Mouse (Mus musculus): Measurements from ENCODE around the gene Olfr62. TPM values are rescaled to one million over a fixed set of nuclear protein-coding genes. Genes with fewer than 3 reads are reported as not detected.

The Olfr62 gene
- polyA plus RNA-seq, 1 experiment from 2014 or later = not detected

DNA sequence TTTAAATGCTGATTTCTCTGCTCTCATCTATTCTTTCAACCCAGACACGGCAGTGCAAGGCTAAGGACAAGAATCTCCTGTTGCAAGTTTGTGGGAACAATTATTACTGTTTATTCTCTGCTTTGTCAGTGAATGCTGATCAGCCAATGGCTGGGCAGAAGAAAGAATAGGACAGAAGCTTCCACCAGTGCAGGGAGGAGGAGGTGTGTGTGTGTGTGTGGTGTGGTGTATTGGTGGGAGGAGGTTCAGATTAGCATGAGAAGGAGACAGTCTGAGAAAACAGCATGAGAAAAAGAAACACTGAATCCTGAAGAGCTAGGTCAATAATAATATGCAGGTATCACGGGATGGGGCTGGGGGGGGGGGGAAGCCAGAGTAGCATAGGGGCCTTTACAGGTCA is 35.1 kb downstream of the Olfr62 start:
- no peaks in the 10 kb centered on the region for H3K27me3 ChIP-seq (ENCODE audit: low read depth, poor library complexity, severe bottlenecking)
- no peaks in the 10 kb centered on the region for H3K9me3 ChIP-seq (replicated peaks)
- no peak for DNase-seq (ENCODE audit: low spot score)
- no peaks in the 10 kb centered on the region for H3K36me3 ChIP-seq
- WGBS = 46% methylated on average over 2 of the region's 2 CpGs
- no peak overlapping the region for H3K27ac ChIP-seq (replicated peaks)
- no peak overlapping the region for H3K4me3 ChIP-seq
- H3K4me1 ChIP-seq = peaks cover 12% of the 10 kb centered on the region; the same call in 1 of the 2 replicates

DNA sequence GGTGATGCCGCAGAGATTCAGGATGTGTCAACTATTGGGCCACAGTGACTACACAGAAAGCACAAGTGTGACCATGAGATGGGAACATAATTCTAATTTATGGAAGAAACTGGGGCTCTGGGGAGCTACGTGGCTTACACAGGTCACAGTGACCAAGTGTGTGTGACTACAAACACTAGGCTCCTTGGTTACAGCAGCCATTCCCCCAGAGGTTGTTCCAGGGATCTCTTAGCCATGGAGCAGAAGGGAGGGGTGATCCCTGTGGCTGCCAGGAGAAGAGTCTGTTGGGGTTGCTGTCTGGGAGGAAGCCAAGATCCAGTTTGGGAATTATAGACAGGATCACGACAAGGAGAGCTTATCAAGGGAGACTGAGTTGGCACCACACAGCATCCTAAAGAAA is 44.5 kb downstream of the Olfr62 start, which contains the start of gene Olfr1341:
Gene Olfr1341, plus strand, starts transcription at position 301 of the 400 bp plus-strand sequence.
- no peak within 1 kb of the TSS for H3K4me3 ChIP-seq
- 77% methylated on average over 3 of the region's 3 CpGs for WGBS
- no peaks in the 10 kb centered on the region for H3K9me3 ChIP-seq (replicated peaks)
- DNase-seq (ENCODE audit: low spot score) = no peak
- no peaks in the 10 kb centered on the region for H3K27me3 ChIP-seq (ENCODE audit: low read depth, poor library complexity, severe bottlenecking)
- no peaks in the 10 kb centered on the region for H3K36me3 ChIP-seq
- H3K4me1 ChIP-seq = no peaks in the 10 kb centered on the region
- no peak within 1 kb of the TSS for H3K27ac ChIP-seq (replicated peaks)

DNA sequence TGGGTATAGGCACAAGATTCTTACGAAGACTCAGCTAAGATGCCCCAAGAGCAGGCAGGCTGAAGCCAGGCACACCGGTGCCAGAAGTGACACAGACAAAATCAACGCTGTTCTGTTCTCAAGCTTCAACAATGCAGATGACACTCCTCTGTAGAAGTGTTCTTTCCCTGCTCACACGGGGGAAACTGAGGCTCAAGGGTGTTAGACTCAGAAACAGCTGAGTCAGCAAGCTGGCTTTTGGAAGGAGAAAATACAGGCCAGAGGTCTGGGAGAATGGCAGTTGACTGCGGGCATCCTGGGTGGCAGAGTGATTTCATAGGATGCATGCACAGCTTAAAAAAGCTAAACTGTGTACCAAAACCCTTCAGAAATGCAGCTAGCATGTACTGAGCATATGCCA is 49.3 kb downstream of the Olfr62 start:
- Histone ChIP-seq H3K4me3 (no peak overlapping the region), H3K9me3 (replicated peaks) (no peaks in the 10 kb centered on the region), H3K27me3 (ENCODE audit: low read depth, poor library complexity, severe bottlenecking) (no peaks in the 10 kb centered on the region), H3K4me1 (peaks cover 7% of the 10 kb centered on the region; the same call in 1 of the 2 replicates), H3K36me3 (no peaks in the 10 kb centered on the region), H3K27ac (replicated peaks) (no peak overlapping the region)
- 85% methylated on average over 5 of the region's 5 CpGs for WGBS
- no peak for DNase-seq (ENCODE audit: low spot score)

DNA sequence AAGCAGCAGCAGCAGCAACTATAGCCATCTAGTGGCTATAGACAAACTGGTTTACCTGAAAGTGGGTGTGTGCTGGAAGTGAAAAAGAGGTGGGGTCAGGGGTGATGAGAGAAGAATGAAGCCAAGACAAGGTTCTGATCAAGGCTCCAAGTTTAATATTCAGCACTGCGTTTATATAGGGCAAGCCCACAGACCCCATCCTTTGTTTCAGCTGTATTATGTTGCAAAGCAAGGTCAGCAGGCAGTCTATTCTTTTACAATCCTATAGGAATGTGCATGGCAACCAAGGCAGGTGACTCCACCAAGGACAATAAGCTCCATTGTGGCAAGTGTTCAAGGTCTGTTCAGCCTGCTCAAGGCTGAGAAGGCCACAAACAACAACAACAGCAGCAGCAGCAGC is 52.9 kb downstream of the Olfr62 start:
- no peaks in the 10 kb centered on the region for H3K9me3 ChIP-seq (replicated peaks)
- no peak for DNase-seq (ENCODE audit: low spot score)
- peaks cover 7% of the 10 kb centered on the region; the same call in 1 of the 2 replicates for H3K4me1 ChIP-seq
- H3K27ac ChIP-seq (replicated peaks) = no peak overlapping the region
- H3K27me3 ChIP-seq (ENCODE audit: low read depth, poor library complexity, severe bottlenecking) = no peaks in the 10 kb centered on the region
- 24% methylated on average over 1 of the region's 1 CpGs for WGBS
- no peaks in the 10 kb centered on the region for H3K36me3 ChIP-seq
- H3K4me3 ChIP-seq = no peak overlapping the region

Other genes with a start within 250 kb of the Olfr62 start
- gene Szt2, start 249.7 kb upstream of the Olfr62 start, polyA plus RNA-seq (2016; fragmentation: Nextera tagmentation; extraction: Ambion mirVana) = 6.4 and 9.1 TPM in 2 replicates
- 160 and 170 TPM in 2 replicates for gene Med8, start 249.6 kb upstream of the Olfr62 start, polyA plus RNA-seq (2016; fragmentation: Nextera tagmentation; extraction: Ambion mirVana)
- gene Elovl1, start 230.9 kb upstream of the Olfr62 start, polyA plus RNA-seq (2016; fragmentation: Nextera tagmentation; extraction: Ambion mirVana) = 45.3 and 47.0 TPM in 2 replicates
- 403 and 424 TPM in 2 replicates for gene Cdc20, start 221.6 kb upstream of the Olfr62 start, polyA plus RNA-seq (2016; fragmentation: Nextera tagmentation; extraction: Ambion mirVana)
- 1.0 and 1.8 TPM in 2 replicates for gene Mpl, start 201.4 kb upstream of the Olfr62 start, polyA plus RNA-seq (2016; fragmentation: Nextera tagmentation; extraction: Ambion mirVana)
- gene Tie1, start 168.9 kb upstream of the Olfr62 start, polyA plus RNA-seq (2016; fragmentation: Nextera tagmentation; extraction: Ambion mirVana) = 13.1 and 15.8 TPM in 2 replicates
- 0.52 and 0.53 TPM in 2 replicates for gene 2610528J11Rik, start 132.0 kb upstream of the Olfr62 start, polyA plus RNA-seq (2016; fragmentation: Nextera tagmentation; extraction: Ambion mirVana)
- gene Tmem125, start 114.9 kb upstream of the Olfr62 start, polyA plus RNA-seq (2016; fragmentation: Nextera tagmentation; extraction: Ambion mirVana) = 0.28 and 0.30 TPM in 2 replicates
- gene Cfap57, start 38.2 kb upstream of the Olfr62 start, polyA plus RNA-seq (2016; fragmentation: Nextera tagmentation; extraction: Ambion mirVana) = 0.70 and 0.75 TPM in 2 replicates
- gene Ebna1bp2, start 38.2 kb upstream of the Olfr62 start, polyA plus RNA-seq (2016; fragmentation: Nextera tagmentation; extraction: Ambion mirVana) = 187 and 192 TPM in 2 replicates
- gene Olfr1342, start 33.8 kb downstream of the Olfr62 start, polyA plus RNA-seq (2016; fragmentation: Nextera tagmentation; extraction: Ambion mirVana) = not detected in 2 replicates
- not detected in 2 replicates for gene Olfr1341, start 44.6 kb downstream of the Olfr62 start, polyA plus RNA-seq (2016; fragmentation: Nextera tagmentation; extraction: Ambion mirVana)
- not detected in 2 replicates for gene Olfr1340, start 61.2 kb downstream of the Olfr62 start, polyA plus RNA-seq (2016; fragmentation: Nextera tagmentation; extraction: Ambion mirVana)
- gene Olfr1339, start 73.2 kb downstream of the Olfr62 start, polyA plus RNA-seq (2016; fragmentation: Nextera tagmentation; extraction: Ambion mirVana) = not detected in 2 replicates
- not detected in 2 replicates for gene Olfr1338, start 99.8 kb downstream of the Olfr62 start, polyA plus RNA-seq (2016; fragmentation: Nextera tagmentation; extraction: Ambion mirVana)
- not detected in 2 replicates for gene Olfr1337, start 123.6 kb downstream of the Olfr62 start, polyA plus RNA-seq (2016; fragmentation: Nextera tagmentation; extraction: Ambion mirVana)
- gene Olfr1335, start 151.0 kb downstream of the Olfr62 start, polyA plus RNA-seq (2016; fragmentation: Nextera tagmentation; extraction: Ambion mirVana) = not detected in 2 replicates
- gene Olfr1333, start 177.3 kb downstream of the Olfr62 start, polyA plus RNA-seq (2016; fragmentation: Nextera tagmentation; extraction: Ambion mirVana) = not detected in 2 replicates
- not detected in 2 replicates for gene Olfr1331, start 205.7 kb downstream of the Olfr62 start, polyA plus RNA-seq (2016; fragmentation: Nextera tagmentation; extraction: Ambion mirVana)
- gene Olfr1330, start 229.6 kb downstream of the Olfr62 start, polyA plus RNA-seq (2016; fragmentation: Nextera tagmentation; extraction: Ambion mirVana) = not detected in 2 replicates

Data from midbrain, embryonic 10.5 days (tissue).